Mouse (Mus musculus): ENCODE measurements at regions not wholly inside any gene's neighbourhood (a gene's known extent, or its start where the extent isn't known, plus 50 kb on each side); places are given as distances from the start of the nearest gene placed in this dataset.

DNA sequence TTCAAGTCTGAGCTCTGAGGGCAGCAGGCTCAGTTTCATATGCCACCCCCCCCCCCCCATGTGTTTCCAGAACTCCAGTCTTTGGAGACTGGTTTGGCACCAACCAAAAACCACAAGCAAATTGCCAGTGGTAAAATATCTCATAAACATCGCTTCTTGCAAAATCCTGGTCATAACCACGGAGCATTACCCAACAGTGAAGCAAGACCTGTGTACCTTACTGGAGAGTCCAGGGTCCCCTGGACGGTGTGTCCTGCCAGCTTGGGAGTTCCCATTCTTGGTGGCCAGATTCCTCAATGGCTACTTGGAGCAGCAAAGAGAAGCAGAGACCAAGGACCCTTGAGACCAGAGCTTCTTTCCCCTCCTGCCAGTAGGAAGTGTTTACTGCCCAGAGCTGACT lies 198.7 kb upstream of the Rtl1 start:
- Histone ChIP-seq H3K36me3 (replicated peaks in 1 of 2; ENCODE audit: control insufficient read depth in 1 of 2, insufficient read depth in 1 of 2, low read length in 1 of 2) (no peaks in the 10 kb centered on the region), H3K4me1 (ENCODE audit: control insufficient read depth in 1 of 2, insufficient read depth in 2 of 2) (no peaks in the 10 kb centered on the region), H3K79me2 (replicated peaks; ENCODE audit: control insufficient read depth, extremely low read depth, insufficient read depth, poor library complexity, severe bottlenecking) (no peaks in the 10 kb centered on the region), H3K4me2 (ENCODE audit: insufficient read depth, low read depth, poor library complexity, severe bottlenecking) (no peak overlapping the region), H3K27ac (ENCODE audit: insufficient read depth, low read depth) (no peak overlapping the region), H3K4me3 (replicated peaks in 1 of 3; ENCODE audit: low read depth in 2 of 3, low read length in 2 of 3, poor library complexity in 1 of 3) (no peak overlapping the region), H3K27me3 (replicated peaks) (no peaks in the 10 kb centered on the region), H3K9me3 (replicated peaks; ENCODE audit: low read length) (peaks cover 65% of the 10 kb centered on the region), H3K9ac (ENCODE audit: insufficient read depth, low read depth) (no peak overlapping the region)
- no peak for DNase-seq (ENCODE audit: extremely low read depth)
- TF ChIP-seq MXI1 (IDR thresholded peaks at IDR 0.05; ENCODE audit: low read depth, low read length) (no peak), UBTF (IDR thresholded peaks at IDR 0.05; ENCODE audit: low read depth, low read length) (no peak), IRF4 (IDR thresholded peaks at IDR 0.05; ENCODE audit: low read depth, low read length) (no peak), ELF1 (IDR thresholded peaks at IDR 0.05; ENCODE audit: low read depth, low read length) (no peak), HCFC1 (IDR thresholded peaks at IDR 0.05; ENCODE audit: low read depth, low read length) (no peak), E2F4 (IDR thresholded peaks at IDR 0.05; ENCODE audit: insufficient replicate concordance, low read depth, low read length) (no peak), JUND (conservative IDR thresholded peaks at IDR 0.05; ENCODE audit: low read depth, low read length) (no peak), USF2 (conservative IDR thresholded peaks at IDR 0.05; ENCODE audit: low read depth, low read length) (no peak), BHLHE40 (IDR thresholded peaks at IDR 0.05; ENCODE audit: low read depth, low read length) (no peak), POLR2A (IDR thresholded peaks at IDR 0.05; ENCODE audit: low read depth, low read length) (no peak), MEF2A (IDR thresholded peaks at IDR 0.05; ENCODE audit: borderline replicate concordance, low read depth, low read length) (no peak), ZC3H11A (IDR thresholded peaks at IDR 0.05; ENCODE audit: low read depth, low read length) (no peak)
- dilution Hi-C loops (cut with MboI; ENCODE audit: extremely low pct_ligation_motif_present, extremely low pct_unique_long_range_greater_than_20kb, low sequenced_read_pairs) = no loop called here
- in situ Hi-C loops (cut with MboI; ENCODE audit: low pct_ligation_motif_present, low pct_unique_long_range_greater_than_20kb, low sequenced_read_pairs) = no loop called here

DNA sequence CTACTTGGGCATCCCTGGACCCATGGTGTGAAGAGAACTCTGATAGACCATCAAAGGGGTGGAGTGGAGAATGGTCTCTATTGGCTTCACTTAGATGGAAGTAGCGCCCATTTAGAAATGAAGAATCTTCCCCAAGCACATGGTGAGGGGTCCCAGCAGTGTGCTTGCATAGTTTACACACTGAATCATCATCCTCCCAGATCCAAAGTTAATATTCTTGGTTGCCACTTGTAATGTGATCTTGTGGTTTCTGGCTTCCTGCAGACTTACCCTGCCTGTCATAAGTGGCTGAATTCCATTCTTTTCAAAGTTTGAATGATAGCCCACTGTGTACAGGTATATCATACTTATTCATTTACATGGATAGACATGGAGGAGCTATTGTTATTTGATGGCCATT lies 199.3 kb upstream of the Rtl1 start:
- no peak overlapping the region for H3K4me2 ChIP-seq (ENCODE audit: insufficient read depth, low read depth, poor library complexity, severe bottlenecking)
- H3K27ac ChIP-seq (ENCODE audit: insufficient read depth, low read depth) = no peak overlapping the region
- H3K9ac ChIP-seq (ENCODE audit: insufficient read depth, low read depth) = no peak overlapping the region
- peaks cover 70% of the 10 kb centered on the region for H3K9me3 ChIP-seq (replicated peaks; ENCODE audit: low read length)
- H3K4me3 ChIP-seq (replicated peaks in 1 of 3; ENCODE audit: low read depth in 2 of 3, low read length in 2 of 3, poor library complexity in 1 of 3) = no peak overlapping the region
- H3K79me2 ChIP-seq (replicated peaks; ENCODE audit: control insufficient read depth, extremely low read depth, insufficient read depth, poor library complexity, severe bottlenecking) = no peaks in the 10 kb centered on the region
- no peak for DNase-seq (ENCODE audit: extremely low read depth)
- TF ChIP-seq ETS1 (conservative IDR thresholded peaks at IDR 0.05; ENCODE audit: low read depth, low read length) = no peak
- TF ChIP-seq CHD2 (IDR thresholded peaks at IDR 0.05; ENCODE audit: low read length) = no peak
- TF ChIP-seq KAT2A (IDR thresholded peaks at IDR 0.05; ENCODE audit: insufficient replicate concordance, low read length) = no peak
- TF ChIP-seq CTCF (conservative IDR thresholded peaks at IDR 0.05 in 1 of 2, IDR thresholded peaks at IDR 0.05 in 1 of 2; ENCODE audit: low read depth in 2 of 2, low read length in 2 of 2) = no peak
- TF ChIP-seq ELF1 (IDR thresholded peaks at IDR 0.05; ENCODE audit: low read depth, low read length) = no peak
- TF ChIP-seq GABPA (IDR thresholded peaks at IDR 0.05; ENCODE audit: insufficient replicate concordance, low read depth, low read length) = no peak
- TF ChIP-seq NRF1 (IDR thresholded peaks at IDR 0.05; ENCODE audit: low read depth, low read length) = no peak
- TF ChIP-seq POLR2A (IDR thresholded peaks at IDR 0.05; ENCODE audit: low read depth, low read length) = no peak
- TF ChIP-seq MAZ (IDR thresholded peaks at IDR 0.05; ENCODE audit: low read depth, low read length) = no peak
- no peak for TF ChIP-seq RAD21 (IDR thresholded peaks at IDR 0.05; ENCODE audit: low read depth, low read length)
- TF ChIP-seq HCFC1 (IDR thresholded peaks at IDR 0.05; ENCODE audit: low read depth, low read length) = no peak
- no peak for TF ChIP-seq NELFE (IDR thresholded peaks at IDR 0.05; ENCODE audit: low read depth, low read length)
- no peak for TF ChIP-seq USF1 (IDR thresholded peaks at IDR 0.05; ENCODE audit: low read depth, low read length)
- no peak for TF ChIP-seq EP300 (IDR thresholded peaks at IDR 0.05; ENCODE audit: low read length)
- no peak for TF ChIP-seq JUN (IDR thresholded peaks at IDR 0.05; ENCODE audit: insufficient read depth, low read depth, low read length)
- no peak for TF ChIP-seq RCOR1 (conservative IDR thresholded peaks at IDR 0.05; ENCODE audit: low read depth, low read length)
- TF ChIP-seq MEF2A (IDR thresholded peaks at IDR 0.05; ENCODE audit: borderline replicate concordance, low read depth, low read length) = no peak
- TF ChIP-seq ZNF384 (IDR thresholded peaks at IDR 0.05; ENCODE audit: low read depth, low read length) = no peak
- TF ChIP-seq ZC3H11A (IDR thresholded peaks at IDR 0.05; ENCODE audit: low read depth, low read length) = no peak
- H3K36me3 ChIP-seq (replicated peaks in 1 of 2; ENCODE audit: control insufficient read depth in 1 of 2, insufficient read depth in 1 of 2, low read length in 1 of 2) = no peaks in the 10 kb centered on the region
- no peaks in the 10 kb centered on the region for H3K27me3 ChIP-seq (replicated peaks)
- H3K4me1 ChIP-seq (ENCODE audit: control insufficient read depth in 1 of 2, insufficient read depth in 2 of 2) = no peaks in the 10 kb centered on the region
- in situ Hi-C loops (cut with MboI; ENCODE audit: low pct_ligation_motif_present, low pct_unique_long_range_greater_than_20kb, low sequenced_read_pairs) (no loop called here), dilution Hi-C loops (cut with MboI; ENCODE audit: extremely low pct_ligation_motif_present, extremely low pct_unique_long_range_greater_than_20kb, low sequenced_read_pairs) (no loop called here)

Data from CH12.LX (cell line).